Mouse (Mus musculus) heart, postnatal 0 days (tissue): Measurements from ENCODE around the gene Plekhg3.

Source experiments
- CTCF ChIP-seq: IDR thresholded peaks from 2 replicates; pipeline ENCODE4 v1.5.1; 2016; ENCODE audit warnings: antibody characterized with exemption, control low read depth, low read depth
- EP300 ChIP-seq: IDR thresholded peaks from 2 replicates; pipeline ENCODE4 v1.6.1; 2016; ENCODE audit warnings: antibody characterized with exemption, low read depth

DNA sequence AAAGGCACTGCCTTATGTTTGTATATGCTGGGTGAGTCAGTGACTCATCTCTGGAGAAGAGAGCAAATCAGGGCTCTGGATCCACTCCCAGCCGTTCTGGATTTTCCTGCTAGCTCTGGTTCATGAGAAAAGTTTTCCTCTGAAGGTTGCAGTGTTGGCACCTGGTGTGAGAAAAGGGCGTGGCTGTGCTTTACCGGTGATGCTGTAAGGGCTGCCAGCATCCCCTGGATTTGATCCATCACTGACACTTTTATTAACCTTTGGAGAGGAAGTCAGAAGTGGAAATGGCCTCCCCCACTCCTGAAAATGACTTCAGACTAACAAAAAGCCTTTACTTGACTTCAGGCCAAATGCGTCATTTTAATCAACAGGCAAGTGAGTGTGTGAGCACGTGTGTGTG, 37.2 kb upstream of the Plekhg3 start:
- TF ChIP-seq CTCF = no peak
- TF ChIP-seq EP300 = 0 out of 2 replicates have a peak, but pooled peaks have one; percentile 59
